Mouse (Mus musculus) left cerebral cortex, postnatal 25 days (tissue): Measurements from ENCODE around the gene Gnai3. TPM values are rescaled to one million over a fixed set of nuclear protein-coding genes. Genes with fewer than 3 reads are reported as not detected.

ENCODE experiments used
- DNase-seq, 2 experiments: peaks; one replicate each; pipeline ENCODE4 v3.0.0; 2022; ENCODE audit warnings: low spot score in 2 of 2, mixed read lengths in 1 of 2
- intact Hi-C: fragments of 180-260 bp; cut with DNase I; formaldehyde crosslinking; loops from one replicate; pipeline ENCODE4 v1.15.1; 2025
- total RNA-seq, 2 experiments: library from RNA; stranded (reverse); gene quantifications; 2 replicates each; pipeline ENCODE4 v1.2.3; 2021

Gnai3 gene
- total RNA-seq, 2 experiments from 2014 or later, result 25.6 to 27.7 TPM

DNA sequence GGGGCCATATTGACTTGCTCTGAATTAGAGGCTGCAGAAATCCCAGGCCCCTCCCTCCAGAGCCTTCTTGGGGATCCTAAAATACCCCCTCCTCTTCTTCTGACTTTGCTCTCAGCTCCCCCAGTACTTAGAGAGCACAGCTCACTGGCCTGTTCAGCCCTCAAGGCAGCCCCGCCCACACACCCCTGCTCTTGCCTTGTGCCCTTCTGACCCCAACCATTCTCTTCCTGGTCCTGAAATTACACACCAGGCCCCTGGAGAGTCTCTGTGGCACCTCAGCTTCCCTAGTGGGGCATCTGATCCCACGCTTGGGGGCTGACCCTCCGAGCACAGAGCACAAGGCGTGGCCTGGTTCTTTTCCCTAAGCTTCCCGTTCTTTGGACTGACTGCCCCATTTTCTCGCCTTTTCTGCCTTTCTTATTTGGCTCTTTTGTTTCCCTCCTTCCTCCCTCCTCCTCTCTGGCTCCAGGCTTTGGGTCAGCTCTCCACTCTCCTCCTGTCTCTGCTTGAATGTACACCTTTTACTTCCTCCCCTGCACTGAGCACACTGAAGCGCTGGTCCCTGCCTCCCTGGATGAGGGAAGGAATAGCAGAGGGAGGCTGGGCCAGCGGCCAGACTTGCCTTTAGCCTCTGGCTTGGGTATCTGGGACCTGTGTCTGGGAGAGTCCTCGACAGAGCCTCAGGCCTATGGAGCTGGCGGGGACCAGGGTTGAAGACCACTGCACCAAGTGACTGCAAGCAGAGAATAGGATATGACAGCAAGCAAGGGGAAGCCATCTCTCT lies 19.8 kb upstream of the Gnai3 start:
- intact Hi-C loops, result loop anchor here (2.0 kb wide), 1 partner anchor 39 kb away; no protein-coding TSS in a partner anchor
- no peak for DNase-seq

DNA sequence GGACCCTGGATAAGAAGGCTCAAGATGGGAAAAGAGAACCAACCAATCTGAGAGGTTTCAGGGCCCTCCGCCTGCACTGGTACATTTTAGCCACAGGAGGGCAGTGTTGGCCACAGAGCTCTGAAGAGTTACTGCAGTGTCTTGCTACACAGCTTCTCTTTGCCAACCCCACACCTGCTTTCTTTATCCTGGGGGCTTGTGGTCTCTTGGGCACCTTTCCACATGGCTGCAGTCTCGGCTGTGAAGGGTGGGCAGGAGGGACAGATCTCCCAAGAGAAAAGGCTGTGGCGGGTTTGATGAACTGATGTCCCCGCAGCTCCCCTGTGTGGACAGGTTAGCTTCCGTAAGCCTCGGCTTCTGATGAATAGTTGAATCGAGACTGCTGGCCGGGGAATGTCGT lies 18.9 kb upstream of the Gnai3 start:
- intact Hi-C loops, result loop anchor here (2.0 to 5.0 kb wide), 3 partner anchors 40 to 107 kb away; partner anchors contain the start of gene Psma5
- DNase-seq, result peak; percentile 85 to 93

DNA sequence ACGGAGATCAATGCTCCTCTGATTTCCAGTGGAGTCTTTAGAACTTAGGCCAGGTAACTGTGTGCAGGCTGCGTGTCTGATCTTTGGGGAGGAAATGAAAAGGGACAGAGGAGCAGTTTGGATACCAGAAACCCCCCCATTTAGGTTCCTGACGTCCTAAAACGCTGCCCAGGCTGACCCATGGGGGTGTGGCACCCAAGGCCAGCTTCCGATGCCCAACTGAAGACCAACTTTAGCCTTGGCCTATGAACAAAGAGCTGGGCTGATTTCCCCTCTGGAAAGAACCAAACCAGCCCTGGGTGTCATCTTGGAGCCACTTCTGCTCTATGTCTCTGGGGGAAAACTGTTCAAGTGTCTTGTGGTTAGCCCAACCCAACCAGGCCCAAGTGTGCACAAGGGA lies 18.1 kb upstream of the Gnai3 start:
- intact Hi-C loops, result loop anchor here (2.0 to 5.0 kb wide), 3 partner anchors 41 to 108 kb away; partner anchors contain the start of gene Psma5
- DNase-seq, result no peak

DNA sequence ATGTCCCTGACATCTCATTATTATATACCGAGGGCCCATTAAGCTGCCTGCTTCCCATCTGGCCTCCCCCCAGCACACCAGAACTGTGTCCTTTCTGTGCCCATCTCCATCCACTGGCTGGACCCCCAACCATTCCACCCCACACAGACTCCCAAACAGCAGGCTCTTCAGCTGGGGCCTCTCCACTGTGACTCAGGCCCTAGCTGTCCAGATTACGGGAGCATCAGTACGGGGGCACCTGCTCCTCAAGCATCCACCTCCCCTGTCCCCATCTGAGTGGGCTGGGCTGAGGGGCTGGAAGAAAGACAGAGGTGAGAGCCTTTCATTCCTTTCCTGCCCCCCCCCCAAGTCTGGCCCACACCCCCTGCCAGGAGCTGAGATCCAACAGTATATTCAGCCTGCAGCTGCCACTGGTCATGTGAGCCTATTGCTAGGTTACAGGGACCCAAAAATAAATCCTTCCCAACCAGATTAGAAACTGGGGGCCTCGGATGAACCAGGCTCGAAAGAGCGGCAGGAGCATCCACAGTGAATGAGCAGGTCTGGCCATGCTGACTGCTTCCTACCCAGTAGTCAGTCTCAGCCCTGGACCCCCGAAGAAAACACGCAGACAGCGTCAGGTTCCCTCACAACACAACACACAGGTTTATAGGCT lies 12.6 kb upstream of the Gnai3 start:
- intact Hi-C loops, result no loop called here
- DNase-seq, result peak; percentile 73 to 93

DNA sequence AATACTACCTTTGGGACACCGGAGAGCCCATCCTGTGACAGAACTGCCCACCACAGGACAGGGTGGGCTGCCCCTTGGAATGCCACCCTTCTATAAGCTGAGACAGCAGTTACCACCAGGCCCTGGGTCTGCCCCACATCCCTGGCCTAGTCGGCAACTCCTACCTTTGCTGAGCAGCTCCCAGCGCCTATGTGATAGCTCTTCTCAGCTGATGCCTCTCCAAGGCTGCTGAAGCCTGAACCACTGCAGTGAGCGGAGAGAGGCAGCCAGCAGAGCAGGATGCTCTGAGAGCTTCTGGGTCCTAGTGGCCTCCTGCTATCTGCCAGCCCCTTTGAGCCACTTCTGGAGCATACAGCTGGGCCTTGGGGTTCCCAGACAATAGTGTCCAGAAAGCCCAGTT lies 8.7 kb upstream of the Gnai3 start, which contains the start of gene Gpr61:
Gene Gpr61, minus strand, starts transcription at position 227 of the 400 bp plus-strand sequence.
- intact Hi-C loops, result no loop called here

DNA sequence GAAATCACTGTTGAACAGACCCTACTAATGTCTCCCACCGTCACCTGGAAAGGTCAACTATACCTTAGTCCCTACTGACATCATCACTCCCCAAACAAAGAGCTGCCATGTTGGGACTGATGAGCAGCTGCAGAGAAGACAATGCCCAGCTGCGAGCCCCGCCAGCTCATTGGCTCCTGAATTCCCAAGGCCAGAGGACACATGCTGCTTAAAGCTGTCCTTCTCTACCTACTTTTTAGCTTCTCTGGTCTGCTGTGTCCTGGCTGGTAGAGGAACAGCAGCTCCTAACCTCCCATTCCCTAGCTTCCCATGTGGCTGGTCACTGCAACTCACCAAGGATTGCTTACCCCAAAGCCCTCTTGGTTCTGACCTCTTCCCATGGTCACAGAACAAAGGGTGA lies 6.3 kb upstream of the Gnai3 start:
- intact Hi-C loops, result no loop called here
- no peak for DNase-seq

More for the DNA sequence above, 8.7 kb upstream of the Gnai3 start, which contains the start of gene Gpr61:
- peak; percentile 77 to 90 for DNase-seq

DNA sequence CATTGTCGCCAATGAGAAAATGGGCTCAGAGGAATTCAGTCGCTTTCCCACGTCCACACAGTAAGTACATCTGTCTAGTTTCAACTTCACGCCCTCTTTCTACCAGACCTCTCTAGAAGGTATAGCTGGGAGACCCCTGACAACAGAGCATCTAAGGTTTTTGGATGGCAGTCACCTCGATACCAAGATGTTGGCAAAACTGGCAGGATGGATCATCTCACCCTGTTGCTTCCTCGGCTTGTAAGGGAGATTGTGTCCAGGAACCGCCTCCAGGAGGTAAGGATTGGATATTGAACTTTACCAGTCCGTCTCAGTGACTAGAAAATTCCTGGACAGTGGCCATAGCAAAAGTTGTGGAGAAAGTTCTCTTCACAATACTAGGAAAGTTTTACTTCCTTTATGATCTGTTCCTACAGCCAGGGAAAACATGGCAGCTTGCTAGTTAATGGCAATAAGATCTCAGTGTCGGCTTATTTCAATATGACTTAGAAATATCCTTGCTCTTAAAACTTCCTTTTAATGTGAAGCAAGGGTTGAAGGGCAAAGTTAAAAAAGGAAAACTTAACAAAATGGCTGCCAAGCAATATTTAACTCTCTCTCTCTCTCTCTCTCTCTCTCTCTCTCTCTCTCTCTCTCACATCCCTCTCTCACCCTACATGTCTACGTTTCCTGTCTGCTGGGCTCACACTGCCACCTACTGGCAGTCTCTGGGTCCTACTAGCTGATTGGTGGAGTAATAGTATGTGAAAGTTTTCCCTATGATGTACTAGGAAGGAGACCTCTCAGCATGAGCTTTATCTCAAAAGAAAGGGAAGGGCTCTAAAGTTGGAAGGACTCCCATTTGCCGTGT lies 1.7 kb upstream of the Gnai3 start:
- peak; percentile 87 to 92 for DNase-seq
- intact Hi-C loops, result loop anchor here (1.0 to 10.0 kb wide), 3 partner anchors 77 to 283 kb away; partner anchors contain the start of gene Gstm7

DNA sequence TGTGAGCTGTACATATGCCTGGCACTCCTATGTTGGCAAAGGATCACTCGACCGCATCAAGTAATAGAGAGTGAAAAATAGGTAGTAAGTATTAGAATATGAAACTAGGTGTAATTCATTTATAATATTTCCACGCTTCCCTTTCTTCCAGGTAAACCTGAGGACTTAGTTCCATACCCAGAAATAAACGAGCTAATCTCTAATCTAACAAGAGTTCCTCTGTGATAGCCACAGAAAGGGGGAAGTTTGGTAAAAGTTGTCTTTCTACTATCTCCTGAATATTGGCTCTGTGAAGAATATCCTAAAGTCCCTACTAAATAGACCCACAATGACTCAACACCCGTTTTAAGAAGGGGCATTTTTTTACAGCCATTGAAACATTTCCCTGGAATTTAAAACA lies 725 bp upstream of the Gnai3 start:
- no peak for DNase-seq
- intact Hi-C loops, result loop anchor here (1.0 to 10.0 kb wide), 3 partner anchors 76 to 282 kb away; partner anchors contain the start of gene Gstm7

DNA sequence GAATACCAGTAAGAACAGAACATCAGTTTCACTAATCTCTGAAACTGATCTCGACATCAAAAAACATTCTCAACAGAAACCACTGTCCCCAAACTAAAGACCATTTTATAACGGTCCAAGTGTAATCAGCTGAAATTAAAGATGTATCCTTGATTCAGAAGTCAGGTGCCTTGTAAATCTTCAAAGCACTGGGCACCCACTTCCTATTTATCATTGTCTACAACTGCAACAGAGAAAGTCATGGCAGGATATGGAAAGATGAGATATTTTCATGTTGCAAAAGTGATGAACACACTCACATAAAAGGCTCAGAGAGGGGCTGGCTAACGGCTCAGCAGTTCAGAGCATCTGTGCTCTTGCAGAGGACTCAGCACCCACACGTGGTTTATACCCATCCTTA lies 5.2 kb downstream of the Gnai3 start:
- DNase-seq, result no peak
- intact Hi-C loops, result loop anchor here (10.0 kb wide), 1 partner anchor 276 kb away; no protein-coding TSS in a partner anchor

DNA sequence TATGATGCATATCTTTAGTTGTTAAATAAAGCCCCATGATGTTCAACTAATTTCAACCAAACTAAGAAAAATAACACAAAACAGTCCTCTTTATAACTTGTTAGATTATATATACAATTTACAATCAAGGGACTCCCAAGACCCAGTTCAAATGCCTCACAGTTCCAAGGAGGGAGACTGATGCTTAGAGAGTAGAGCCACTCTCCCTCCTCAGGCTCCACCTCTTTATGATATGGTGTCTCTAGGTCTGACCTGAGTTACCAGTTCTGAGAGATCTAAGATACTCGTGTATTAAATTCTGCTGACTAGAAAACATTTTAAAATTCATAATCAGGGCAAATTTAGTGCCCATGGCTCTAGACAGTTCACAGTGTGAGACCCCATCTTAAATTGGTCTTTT lies 6.8 kb downstream of the Gnai3 start:
- intact Hi-C loops, result no loop called here

DNA sequence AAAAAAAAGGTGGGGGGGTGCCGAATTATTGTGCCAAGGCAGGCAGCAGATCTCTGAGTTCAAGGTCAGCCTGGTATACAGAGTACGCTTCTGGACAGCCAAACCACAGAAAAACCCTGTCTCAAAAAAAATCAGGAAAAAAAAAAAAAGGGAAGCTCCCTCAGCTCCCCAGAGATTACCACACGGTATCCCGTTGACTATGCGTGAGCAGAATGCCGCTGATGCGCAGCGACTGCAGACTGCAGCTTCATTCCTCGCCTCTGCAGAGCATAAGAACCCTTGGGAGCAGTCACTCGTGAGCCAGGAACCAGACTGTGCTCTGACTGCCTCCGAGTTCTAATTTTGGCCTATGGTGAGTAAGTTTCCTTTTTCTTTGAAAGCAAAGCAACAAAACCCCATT lies 11.2 kb downstream of the Gnai3 start:
- intact Hi-C loops, result no loop called here
- peak; percentile 63 to 92 for DNase-seq

More for the DNA sequence above, 6.8 kb downstream of the Gnai3 start:
- no peak for DNase-seq

DNA sequence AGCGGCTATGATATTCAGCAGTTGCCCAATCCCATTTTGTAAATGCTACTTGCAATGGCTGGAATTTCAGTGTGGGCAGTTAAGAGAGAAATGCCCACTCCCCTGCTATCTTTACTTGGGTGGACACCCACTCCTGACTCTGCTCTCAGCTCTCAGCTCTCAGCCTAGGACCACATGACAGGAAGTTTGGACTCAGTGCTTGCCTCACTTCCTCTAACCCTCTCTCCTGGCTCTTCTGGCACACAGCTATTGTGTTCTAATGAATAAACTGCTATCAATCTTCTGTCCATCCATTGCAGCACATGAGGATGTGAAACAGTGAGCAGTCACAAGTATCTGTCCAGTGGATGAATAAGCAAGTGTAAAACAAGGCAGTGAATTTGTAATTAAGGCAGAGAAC lies 13.5 kb downstream of the Gnai3 start:
- DNase-seq, result no peak
- intact Hi-C loops, result no loop called here

DNA sequence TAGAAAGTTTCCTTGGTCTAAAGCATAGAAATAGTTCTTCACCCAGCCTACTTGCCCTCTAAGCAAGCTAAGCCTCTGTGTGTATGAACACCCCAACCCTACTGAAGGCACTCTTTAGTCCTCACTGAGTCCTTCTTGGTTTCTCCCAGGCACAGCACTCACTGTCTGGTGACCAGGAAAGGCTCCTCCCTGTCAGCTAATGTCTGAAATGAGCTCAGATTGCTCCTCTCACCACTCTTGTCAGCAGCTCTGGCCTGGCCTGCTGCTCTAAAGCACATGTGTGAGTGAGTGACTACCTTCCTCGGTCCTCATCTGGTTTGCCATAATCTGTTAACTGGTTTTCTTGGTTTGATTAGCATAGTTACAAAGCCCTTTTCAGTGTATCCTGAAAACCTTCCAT lies 14.1 kb downstream of the Gnai3 start:
- DNase-seq, result no peak
- intact Hi-C loops, result no loop called here

DNA sequence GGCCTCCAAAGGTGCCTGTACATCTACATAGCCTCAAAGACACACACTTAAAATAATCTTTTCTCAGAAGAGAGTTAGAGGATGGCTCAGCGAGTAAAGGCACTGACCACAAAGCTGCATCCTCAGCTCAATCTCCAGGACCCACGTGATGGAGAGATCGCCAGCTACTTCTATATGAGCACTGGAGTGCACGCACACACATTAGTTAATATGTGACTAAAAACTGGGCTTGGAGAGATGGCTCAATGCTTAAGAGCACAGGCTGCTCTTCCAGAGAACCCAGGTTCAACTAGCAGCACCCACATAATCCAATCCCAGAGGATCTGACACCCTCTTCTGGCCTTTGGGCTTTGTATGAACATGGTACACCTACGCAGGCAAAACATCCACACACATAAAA lies 14.7 kb downstream of the Gnai3 start:
- DNase-seq, result no peak
- intact Hi-C loops, result no loop called here

DNA sequence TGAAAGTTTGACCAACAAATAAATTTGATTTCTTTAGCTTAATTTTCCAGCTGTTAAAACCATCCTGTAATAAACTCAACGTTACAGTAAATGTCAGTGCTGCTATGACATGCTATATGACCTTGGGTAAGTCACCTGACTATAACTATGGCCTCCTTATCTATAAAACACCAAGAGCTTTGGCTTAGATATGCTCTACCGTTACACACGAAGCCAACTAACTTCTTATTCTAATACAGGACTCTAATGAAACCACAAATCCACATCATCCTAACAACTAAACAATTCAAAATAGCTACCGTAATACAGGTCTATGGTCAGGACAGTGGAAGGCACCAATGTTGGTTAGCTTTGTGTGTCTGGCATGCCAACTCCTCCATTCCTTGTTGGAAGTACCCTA lies 16.1 kb downstream of the Gnai3 start:
- intact Hi-C loops, result no loop called here
- no peak for DNase-seq

DNA sequence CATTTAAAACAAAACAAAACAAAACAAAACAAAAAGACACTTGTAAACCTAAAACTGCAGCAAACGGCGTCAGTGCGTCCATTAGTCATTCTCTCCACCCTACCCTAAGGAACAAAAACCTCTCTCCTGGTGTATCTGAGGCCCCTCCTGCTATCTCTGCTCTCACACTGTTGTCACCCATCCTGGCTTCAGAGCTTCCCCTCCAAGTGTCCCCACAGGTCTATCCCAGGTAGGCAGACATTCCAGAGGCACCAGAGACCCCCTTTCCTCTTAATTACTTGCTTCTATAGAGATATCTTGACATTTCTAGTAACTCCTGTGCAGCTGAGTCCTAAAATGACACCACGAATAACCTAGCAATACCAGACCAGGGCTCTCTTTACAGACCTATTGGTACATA lies 16.6 kb downstream of the Gnai3 start:
- DNase-seq, result no peak
- intact Hi-C loops, result no loop called here

DNA sequence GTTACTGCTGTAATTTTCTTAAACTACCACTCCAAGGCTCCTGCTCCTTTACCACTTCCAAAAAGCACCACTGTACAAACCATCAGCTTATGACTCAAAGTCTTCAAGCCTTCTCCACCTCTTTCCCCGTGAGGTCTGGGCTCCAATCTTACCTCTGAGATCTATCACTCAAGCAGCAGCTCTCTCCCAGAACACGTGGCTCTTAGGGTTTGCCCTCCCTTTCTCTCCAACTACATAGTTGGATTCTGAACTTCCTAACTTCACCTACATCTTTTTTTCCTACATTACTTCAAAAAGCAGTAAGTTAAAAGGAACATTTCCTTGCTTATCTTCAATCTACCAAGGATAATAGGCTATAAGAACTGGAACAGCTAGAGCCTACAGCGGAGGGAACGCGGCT lies 17.4 kb downstream of the Gnai3 start:
- DNase-seq, result no peak
- intact Hi-C loops, result no loop called here

DNA sequence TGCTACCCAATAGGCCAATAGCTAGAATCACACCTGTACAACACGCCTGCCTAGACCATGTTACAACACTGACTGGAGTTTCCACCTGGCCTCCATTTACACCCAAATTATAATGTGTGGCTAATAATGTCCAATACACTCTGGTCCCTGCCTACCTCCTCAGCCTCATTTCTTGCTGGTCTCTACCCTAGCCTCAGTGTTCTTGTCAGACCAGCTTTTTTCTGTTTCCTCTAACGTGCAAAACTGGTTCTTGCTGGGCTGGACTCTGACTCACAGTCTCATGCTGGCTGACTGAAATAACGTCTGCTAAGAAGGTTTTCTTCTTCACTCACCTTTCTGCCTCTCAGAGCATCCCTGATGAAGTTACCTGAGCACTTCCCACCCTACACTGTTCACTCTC lies 19.6 kb downstream of the Gnai3 start:
- no peak for DNase-seq
- intact Hi-C loops, result no loop called here

DNA sequence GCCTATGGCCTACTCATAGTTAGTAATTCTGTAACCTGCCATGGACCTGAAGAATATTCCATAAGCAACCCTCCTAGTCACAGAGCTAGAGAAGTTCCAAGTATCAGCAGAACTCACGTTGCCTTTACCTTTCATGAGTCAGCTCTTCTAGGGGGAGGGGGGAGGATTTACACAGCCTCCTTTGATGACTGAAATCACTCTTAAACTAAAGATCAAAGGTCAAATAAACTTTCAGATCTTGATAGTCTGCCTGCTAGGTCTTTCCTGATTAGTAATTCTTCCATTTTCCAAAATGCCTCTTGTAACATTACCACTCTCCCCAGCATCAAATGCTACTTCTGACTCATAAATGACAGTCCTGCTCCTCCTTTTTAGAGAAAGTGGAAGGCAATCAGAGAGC lies 21.8 kb downstream of the Gnai3 start:
- no peak for DNase-seq
- intact Hi-C loops, result no loop called here

DNA sequence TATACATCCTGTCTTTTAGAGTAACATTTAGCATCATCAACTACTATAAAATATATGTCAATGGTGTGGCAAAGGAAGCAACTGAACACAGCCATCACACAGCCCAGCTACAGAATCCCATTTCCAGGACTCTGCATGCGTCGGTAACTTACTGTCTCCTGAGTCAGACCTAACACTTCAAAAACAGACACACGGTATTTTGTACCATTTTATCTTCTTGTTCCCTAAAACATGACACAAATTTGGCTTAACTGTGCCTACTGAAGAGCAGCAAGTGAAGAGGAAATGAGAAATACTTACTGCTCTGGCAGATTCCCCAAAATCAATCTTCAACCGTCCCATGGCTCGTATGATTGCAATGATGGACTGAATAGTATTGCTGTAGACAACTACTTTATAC lies 22.7 kb downstream of the Gnai3 start:
- intact Hi-C loops, result no loop called here
- DNase-seq, result peak in 1 of 2 experiments; percentile 40
